Mouse (Mus musculus): Measurements from ENCODE around the gene Ctf1.
A peak's percentile ranks its signal among the peaks of the same experiment; 100 is the strongest.

Gene Ctf1

DNA sequence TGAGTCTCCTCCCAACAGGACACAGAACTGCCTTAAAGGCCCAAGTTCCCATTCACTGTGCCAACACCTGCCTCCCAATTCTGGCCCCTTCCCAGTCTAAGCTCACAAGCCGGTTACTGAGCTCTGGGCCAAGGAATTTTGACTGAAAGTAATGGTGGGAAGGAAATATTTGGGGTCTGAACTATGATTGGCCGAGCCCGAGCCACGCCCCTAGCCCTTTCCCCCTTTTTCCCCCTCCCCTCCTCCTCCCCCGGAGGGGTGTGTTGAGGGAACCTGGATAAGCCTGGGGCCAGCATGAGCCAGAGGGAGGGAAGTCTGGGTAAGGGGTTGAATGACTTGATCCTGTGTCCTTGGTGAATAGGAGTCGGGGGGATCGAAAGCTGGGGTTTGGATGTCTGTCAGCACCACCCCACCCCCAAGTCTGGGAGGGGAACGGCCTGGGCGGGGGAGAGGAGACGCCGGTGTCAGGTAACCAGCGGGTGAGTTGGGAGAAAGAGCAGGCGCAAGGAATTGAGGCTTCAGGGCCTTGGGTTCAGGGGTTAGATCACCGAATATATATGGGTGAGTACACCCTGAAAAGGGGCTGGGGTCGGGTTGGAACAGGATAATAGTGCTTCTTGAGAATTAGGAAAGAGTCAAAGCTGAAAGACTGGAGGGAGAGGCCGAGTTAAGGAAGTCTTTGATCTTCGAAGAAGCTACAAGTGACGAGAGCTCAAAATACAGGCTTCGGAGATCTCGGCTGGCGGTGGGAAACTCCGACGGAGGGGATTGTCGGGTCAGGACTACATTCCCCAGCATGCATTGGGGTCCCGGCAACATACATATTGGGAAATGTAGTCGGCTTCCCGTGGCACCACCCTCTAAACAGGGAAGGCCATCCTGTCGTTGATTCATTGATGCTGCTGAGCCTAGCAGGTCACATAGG, at the start of gene Ctf1:
Gene Ctf1, plus strand, starts transcription at position 276 of the 925 bp plus-strand sequence.
- peak; percentile 93 for DNase-seq (ENCODE audit: low read depth, low spot score)

DNA sequence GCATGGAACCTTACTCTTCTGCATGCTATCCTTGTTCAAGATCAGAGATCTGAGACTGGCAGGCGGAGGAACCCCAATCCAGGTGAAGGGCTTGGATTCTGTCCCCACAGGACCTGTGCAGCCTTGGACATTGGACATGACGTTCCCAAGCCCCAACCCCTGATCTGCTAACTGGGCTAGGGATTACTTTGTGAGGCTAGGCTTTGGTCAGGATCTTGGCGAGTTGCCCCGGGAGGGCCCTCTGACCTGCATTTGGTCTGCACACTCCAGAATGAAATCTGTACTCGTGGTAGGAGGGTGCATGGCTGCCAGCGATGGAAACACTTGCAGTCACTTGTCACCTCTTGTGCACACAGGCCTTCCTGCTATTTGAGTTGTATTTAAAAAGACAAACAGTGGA, 49.6 kb upstream of the Ctf1 start:
- DNase-seq (ENCODE audit: low read depth, low spot score): no peak

- DNase-seq (ENCODE audit: low read depth, low spot score): no peak
These were observed 46.4 kb upstream of the Ctf1 start for GRCm38 (mm10) chr7:127666066-127666654.

DNA sequence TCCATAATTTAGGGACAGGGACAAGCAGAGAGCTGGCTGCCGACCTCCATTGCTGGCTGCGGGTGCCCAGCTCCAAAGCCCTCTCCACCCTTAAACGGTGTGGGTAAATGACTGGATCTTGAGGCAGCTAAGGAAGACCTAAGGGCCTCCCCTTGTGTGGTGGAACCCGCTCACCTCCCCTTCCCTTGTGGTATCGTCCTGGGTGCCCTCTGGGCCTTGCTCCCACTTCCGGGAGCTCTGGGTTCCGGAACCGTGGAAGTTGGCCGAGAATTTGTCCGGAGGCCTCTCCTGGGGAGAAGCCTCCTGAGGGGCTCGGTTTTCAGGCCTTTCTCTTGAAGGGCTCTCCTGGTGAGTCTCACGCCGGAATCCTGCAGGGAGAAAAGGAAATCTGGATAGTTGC, 45.9 kb upstream of the Ctf1 start:
- DNase-seq (ENCODE audit: low read depth, low spot score): peak; percentile 64

- DNase-seq (ENCODE audit: low read depth, low spot score): no peak
These were observed 45.4 kb upstream of the Ctf1 start for GRCm38 (mm10) chr7:127667171-127667570.

- no peak for DNase-seq (ENCODE audit: low read depth, low spot score)
These were observed 40.4 kb upstream of the Ctf1 start for GRCm38 (mm10) chr7:127671880-127672774.

DNA sequence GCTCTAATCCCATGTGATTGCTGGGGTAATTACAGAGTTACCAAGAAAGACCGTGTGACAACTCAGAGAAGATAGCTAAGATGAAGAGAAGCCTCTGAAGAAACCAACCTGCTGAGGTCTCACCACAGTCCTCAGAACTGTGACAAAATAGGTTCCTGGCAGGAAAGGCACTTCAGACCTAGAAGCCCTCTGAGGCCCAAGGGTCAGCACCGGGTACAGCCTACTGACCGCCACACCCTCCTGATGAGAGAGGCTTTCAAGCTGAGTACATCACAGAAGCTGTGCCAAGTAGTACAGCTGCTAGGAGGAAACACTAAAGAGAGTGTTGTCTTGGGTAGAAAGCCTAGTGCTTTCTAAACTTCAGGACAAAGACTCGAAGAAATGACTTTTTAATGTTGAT, 39.8 kb upstream of the Ctf1 start:
- DNase-seq (ENCODE audit: low read depth, low spot score): no peak

DNA sequence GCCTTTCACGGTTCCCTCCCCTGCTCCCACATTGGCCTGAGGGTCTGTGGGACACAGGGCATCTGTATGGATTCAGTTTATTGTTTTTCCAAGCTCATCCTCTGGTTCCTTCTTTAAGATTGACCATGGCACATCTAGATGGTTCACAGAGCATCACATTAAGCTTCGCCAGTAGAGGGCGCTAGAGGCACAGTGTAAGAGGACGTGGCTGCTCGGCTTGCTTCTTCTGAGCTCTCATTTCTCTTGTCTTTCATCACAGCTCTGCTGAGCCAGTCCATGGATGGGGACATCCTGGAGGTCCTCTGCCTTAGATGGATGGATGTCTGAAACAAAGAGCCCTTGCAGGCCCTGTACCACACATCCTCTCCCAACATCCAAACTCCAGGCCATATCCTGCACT, 37.6 kb upstream of the Ctf1 start:
- peak; percentile 89 for DNase-seq (ENCODE audit: low read depth, low spot score)

GRCm38 (mm10) chr7:127675391-127675811, 37.1 kb upstream of the Ctf1 start:
- peak; percentile 60 for DNase-seq (ENCODE audit: low read depth, low spot score)

GRCm38 (mm10) chr7:127677077-127677476, 35.5 kb upstream of the Ctf1 start:
- peak; percentile 87 for DNase-seq (ENCODE audit: low read depth, low spot score)

DNA sequence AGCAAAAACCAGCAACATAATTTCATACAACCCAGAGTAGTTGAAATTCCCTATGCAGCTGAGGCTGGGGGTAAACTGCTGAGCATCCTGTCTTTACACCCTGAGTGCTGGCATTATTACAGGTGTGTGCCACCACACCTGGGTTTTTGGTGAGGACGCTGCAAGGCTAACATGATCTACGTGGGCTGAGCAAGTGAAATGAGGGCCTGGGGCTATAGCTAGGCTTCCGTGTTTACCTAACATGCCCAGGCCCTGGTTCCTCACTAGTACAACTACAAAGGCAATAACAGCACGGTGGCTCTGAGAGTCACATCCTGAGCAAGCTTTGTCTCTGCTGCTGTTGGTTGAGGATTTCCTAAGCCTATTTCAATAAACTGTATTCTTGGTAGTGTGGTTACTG, 34.9 kb upstream of the Ctf1 start:
- no peak for DNase-seq (ENCODE audit: low read depth, low spot score)

DNA sequence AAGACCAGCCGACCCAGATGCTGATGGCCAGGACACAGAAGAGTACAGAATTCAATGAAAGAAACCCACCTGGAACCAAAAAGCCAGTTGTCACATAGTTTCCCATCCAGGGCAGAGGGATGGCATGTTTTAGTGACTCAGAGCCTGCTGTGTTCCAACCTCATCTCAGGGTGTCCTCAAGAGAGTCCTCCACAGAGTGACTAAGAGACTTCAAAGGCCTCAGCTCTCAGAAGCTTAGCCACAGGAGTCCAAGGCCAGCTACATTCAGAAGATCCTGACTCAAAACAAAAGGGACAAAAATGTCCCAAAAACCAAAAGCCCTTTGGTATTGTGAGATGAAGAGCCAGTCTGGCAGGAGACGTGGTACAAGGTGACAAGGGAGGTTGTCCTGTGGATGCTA, 33.7 kb upstream of the Ctf1 start:
- DNase-seq (ENCODE audit: low read depth, low spot score): no peak

DNA sequence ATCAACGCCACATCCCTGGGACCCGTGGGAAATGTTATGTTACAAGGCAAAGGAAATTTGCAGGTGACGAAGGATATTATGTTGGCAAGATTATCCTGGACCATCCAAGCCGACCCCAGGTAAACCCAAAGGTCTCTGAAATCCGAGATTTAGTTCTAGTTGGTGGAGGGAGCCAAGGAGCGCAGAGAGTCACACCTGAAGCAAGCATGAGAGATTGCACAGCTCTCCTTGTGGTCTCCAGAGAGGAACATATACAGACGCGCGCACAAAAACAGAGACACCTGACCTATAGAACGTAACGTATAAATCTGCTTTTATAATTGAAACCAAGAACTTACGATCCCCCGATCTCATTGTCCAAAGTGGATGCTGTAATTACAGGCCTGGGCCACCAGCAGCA, 32.0 kb upstream of the Ctf1 start:
- DNase-seq (ENCODE audit: low read depth, low spot score): no peak

- no peak for DNase-seq (ENCODE audit: low read depth, low spot score)
These were observed 30.5 kb upstream of the Ctf1 start for GRCm38 (mm10) chr7:127681888-127682553.

- DNase-seq (ENCODE audit: low read depth, low spot score): no peak
These were observed 27.1 kb upstream of the Ctf1 start for GRCm38 (mm10) chr7:127685304-127686018.

GRCm38 (mm10) chr7:127686740-127687449, 25.6 kb upstream of the Ctf1 start:
- peak; percentile 46 for DNase-seq (ENCODE audit: low read depth, low spot score)

DNA sequence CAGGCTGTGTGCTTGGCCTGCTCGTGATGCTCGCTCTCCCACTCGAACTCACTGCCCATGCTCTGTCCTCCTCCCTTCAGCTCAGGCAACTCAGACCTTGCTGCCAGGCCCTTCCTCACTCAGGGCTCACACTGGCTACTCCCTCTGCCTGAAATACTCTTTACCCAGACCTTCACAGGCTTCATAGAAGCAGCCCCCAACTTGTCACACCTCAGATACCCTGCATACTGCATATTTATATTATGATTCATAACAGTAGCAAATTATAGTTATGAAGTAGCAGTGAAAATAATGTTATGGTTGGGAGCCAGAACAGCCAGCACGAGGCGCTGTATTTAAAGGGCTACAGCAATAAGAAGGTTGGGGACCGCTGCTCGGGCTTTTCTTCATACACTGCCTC, 23.6 kb upstream of the Ctf1 start:
- DNase-seq (ENCODE audit: low read depth, low spot score): no peak

GRCm38 (mm10) chr7:127689626-127690280, 22.8 kb upstream of the Ctf1 start:
- no peak for DNase-seq (ENCODE audit: low read depth, low spot score)

DNA sequence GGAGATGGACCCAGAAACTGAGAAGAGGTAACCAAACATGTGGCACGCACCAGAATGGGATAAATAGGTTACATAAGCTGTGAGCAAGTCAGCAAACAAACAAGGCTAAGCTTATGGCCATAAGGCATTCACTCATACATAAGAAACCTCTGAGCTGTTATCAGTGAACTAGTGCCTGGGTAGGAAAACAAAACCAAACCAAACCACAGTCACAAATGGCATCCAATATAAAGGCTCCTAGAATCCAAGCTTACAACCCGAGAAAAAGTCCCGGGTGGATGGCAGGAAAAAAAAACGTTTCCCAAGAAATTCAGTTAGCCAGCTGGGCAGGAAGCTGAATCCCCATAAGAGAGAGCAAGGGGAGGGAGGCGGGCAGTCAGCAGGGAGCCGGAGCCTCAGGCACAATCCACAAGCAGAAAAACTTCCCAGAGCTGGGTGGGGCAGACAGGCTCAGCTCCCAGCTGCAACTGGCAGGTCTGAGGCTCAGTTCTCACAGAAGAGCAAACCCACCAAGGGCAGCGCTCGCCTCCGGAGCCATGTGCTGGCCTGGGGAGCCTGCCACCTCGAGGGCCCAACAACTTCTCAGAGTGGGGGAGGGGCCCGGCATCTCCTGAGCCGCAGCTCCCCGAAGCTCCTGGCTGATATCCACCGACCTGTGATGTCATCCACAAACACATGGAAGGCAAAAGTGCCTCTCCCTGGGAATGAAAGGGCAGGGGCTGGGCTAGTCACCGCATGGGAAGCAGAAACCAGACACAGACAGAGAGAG, 21.1 kb upstream of the Ctf1 start:
- DNase-seq (ENCODE audit: low read depth, low spot score): peak; percentile 92
